8 mouse cellular contexts compared by ENCODE assay signal in genomic region chr17:47974503-47974902, GRCm38 (mm10). TPM values are rescaled to one million over a fixed set of nuclear protein-coding genes. Genes with fewer than 3 reads are reported as not detected.
A peak's percentile ranks its signal among the peaks of the same experiment; 100 is the strongest.
DNase-seq lines count a peak whose midpoint lies in the region; ATAC-seq and TF ChIP-seq lines count a peak whose summit lies in the region.

No protein-coding gene starts in this region.

- peak overlapping the region; percentile 35 for H3K4me3 ChIP-seq in layer of hippocampus, adult 2 months
- H3K4me3 ChIP-seq in forebrain, embryonic 13.5 days, result peak overlapping the region; percentile 34
- peak overlapping the region; percentile 38 for H3K4me3 ChIP-seq in neural tube, embryonic 15.5 days (replicated peaks)

- H3K4me1 ChIP-seq in forebrain, embryonic 13.5 days, result peaks cover 48% of the 10 kb centered on the region
- H3K4me1 ChIP-seq in neural tube, embryonic 15.5 days, result peaks cover 35% of the 10 kb centered on the region

- H3K27ac ChIP-seq in layer of hippocampus, adult 2 months, result no peak overlapping the region
- H3K27ac ChIP-seq in forebrain, embryonic 13.5 days, result peak overlapping the region; percentile 41; the same call in 1 of the 2 replicates
- no peak overlapping the region; the same call in 1 of the 2 replicates for H3K27ac ChIP-seq in neural tube, embryonic 15.5 days (replicated peaks)

- no peak for DNase-seq in layer of hippocampus, adult 2 months (ENCODE audit: low spot score in 2 of 2)
- no peak for DNase-seq in layer of hippocampus, adult 11-12 months (ENCODE audit: low spot score)
- DNase-seq in kidney, postnatal 4 days, result peak; percentile 37 to 48
- DNase-seq in layer of hippocampus, postnatal 36 days, result no peak
- no peak for DNase-seq in layer of hippocampus, adult 8-10 months (ENCODE audit: low spot score in 2 of 2)
- DNase-seq in thymus, postnatal 25 days, result no peak

- peaks cover 38% of the 10 kb centered on the region for H3K27me3 ChIP-seq in forebrain, embryonic 13.5 days
- peaks cover 28% of the 10 kb centered on the region for H3K27me3 ChIP-seq in neural tube, embryonic 15.5 days (replicated peaks)

- H3K9ac ChIP-seq in forebrain, embryonic 13.5 days, result peak overlapping the region; percentile 58
- H3K9ac ChIP-seq in neural tube, embryonic 15.5 days (replicated peaks), result peak overlapping the region; percentile 12; the same call in 1 of the 2 replicates

- 4% methylated on average over 13 of the region's 13 CpGs for WGBS in forebrain, embryonic 13.5 days
- WGBS in neural tube, embryonic 15.5 days, result 6% methylated on average over 13 of the region's 13 CpGs

- ATAC-seq in forebrain, embryonic 13.5 days, result peak; percentile 14
- ATAC-seq in neural tube, embryonic 15.5 days (ENCODE audit: low FRiP score), result peak; percentile 33; the same call in 1 of the 2 replicates

- peak overlapping the region; percentile 72 for H3K4me2 ChIP-seq in forebrain, embryonic 13.5 days
- peak overlapping the region; percentile 67 for H3K4me2 ChIP-seq in neural tube, embryonic 15.5 days

- TF ChIP-seq CTCF in layer of hippocampus, adult 2 months (conservative IDR thresholded peaks at IDR 0.05), result no peak

- no peaks in the 10 kb centered on the region for H3K36me3 ChIP-seq in forebrain, embryonic 13.5 days (ENCODE audit: poor library complexity, severe bottlenecking)
- no peaks in the 10 kb centered on the region for H3K36me3 ChIP-seq in neural tube, embryonic 15.5 days

- H3K9me3 ChIP-seq in forebrain, embryonic 13.5 days (replicated peaks), result no peaks in the 10 kb centered on the region
- H3K9me3 ChIP-seq in neural tube, embryonic 15.5 days (replicated peaks), result no peaks in the 10 kb centered on the region

RNA-seq across cellular contexts. Expression of gene Foxp4, which starts 50.1 kb away (rescaled TPM):
- total RNA-seq in layer of hippocampus, adult 2 months (2021), result 10 to 100 TPM; 52.1 to 53.3 TPM
- polyA plus RNA-seq in forebrain, embryonic 13.5 days (2015; fragmentation: Nextera tagmentation; extraction: Ambion mirVana), result 13.4 and 15.6 TPM in 2 replicates
- polyA plus RNA-seq in neural tube, embryonic 15.5 days (2015; fragmentation: Nextera tagmentation; extraction: Ambion mirVana), result 30.3 and 31.9 TPM in 2 replicates
- 10 to 100 TPM; 44.0 to 45.7 TPM for total RNA-seq in layer of hippocampus, postnatal 36 days (2021)
- 10 to 100 TPM; 44.5 to 52.4 (median 49.1) TPM for total RNA-seq in layer of hippocampus, adult 8-10 months (2022)

Comparison
In these comparisons a context has a peak if more than half of its experiments do, and no peak if none do; other contexts are left out.
1. DNase-seq: peak in kidney, postnatal 4 days (2 of 2); none in layer of hippocampus, adult 2 months (0 of 2), layer of hippocampus, adult 11-12 months (single experiment), layer of hippocampus, postnatal 36 days (0 of 2), layer of hippocampus, adult 8-10 months (0 of 2) and thymus, postnatal 25 days (single experiment).
2. Peak in every context shown above with its lines, with median percentiles within 50 percentile points of each other: H3K4me3 ChIP-seq.